Mouse (Mus musculus): Measurements from ENCODE around the gene Ranbp10.

DNA sequence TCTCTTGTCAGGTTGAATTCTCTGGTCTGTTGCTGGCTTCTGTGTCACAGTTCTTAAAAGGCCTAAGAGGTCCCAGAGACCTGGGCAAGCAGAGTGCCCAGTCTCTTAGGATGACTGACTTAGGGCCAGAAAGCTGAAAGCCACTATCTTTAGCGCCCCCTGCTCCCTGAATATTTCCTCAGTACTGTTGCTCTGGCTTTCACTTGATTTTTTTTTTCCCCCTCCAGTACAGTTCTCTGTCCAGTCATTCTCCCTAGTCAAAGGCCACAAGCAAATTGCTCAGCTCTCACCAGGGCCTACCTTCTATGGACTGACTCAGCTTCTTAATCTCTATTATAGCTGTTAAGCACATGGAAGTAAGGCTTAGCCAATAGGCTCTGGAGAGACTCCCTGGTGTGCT lies 34.8 kb upstream of the Ranbp10 start:
- no peak for TF ChIP-seq CTCF (IDR thresholded peaks at IDR 0.05; ENCODE audit: borderline replicate concordance, insufficient read depth, low read length)
- TF ChIP-seq POLR2A (IDR thresholded peaks at IDR 0.05; ENCODE audit: low read depth, low read length) = no peak
